Mouse (Mus musculus) spleen, adult 12 weeks (tissue): ENCODE measurements at regions not wholly inside any gene's neighbourhood (a gene's known extent, or its start where the extent isn't known, plus 50 kb on each side); places are given as distances from the start of the nearest gene placed in this dataset.
"Not testable (repeated sequence)": the region's sequence is repeated elsewhere in the genome, so short reads cannot be mapped to it uniquely, and the experiment has no call there.

Experiments used
- DNase-seq: peaks from one replicate; pipeline ENCODE4 v3.0.0; 2022; ENCODE audit warnings: low spot score

DNA sequence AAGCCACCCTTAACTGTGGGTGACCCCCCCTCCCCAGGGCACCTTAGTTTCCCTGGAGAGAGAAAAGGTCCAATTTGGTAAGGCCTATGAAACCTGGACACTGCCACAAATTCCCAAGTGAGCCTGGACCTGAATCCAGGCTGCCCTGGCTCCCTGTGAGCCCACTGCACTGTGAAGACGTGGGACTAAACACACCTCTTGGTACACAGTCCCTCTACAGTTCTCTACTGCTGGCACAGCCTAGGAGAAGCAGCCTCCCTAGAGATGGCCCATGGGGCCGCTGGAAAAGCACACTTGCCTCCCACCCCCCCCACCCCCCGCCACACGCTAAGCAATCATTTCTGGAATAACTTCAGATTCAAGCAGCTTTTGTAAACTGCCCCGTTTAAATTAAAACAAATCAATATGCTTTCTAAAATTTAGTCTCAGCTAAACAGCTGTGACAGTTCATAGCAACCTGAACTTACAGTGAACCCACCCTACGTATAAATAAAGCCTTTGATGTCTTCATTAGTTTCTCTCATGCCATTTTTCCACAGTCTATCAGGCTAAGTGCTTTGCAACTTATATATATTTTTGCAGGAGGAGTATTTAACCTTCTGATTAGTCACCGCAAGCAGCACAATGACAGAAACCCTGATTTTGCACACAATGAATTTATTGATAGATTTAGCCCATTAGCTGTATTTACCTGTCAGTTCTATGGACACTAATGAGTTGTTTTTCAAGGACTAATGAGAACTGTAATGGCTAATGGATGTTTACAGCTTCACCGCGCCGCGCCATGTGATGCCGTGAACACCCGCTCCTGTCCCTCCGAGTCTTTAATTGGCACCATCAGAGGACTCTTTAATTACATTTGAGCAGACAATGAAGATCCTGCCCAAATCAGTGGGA lies 215.3 kb downstream of the 3100002H09Rik start:
- DNase-seq: no peak

GRCm38 (mm10) chr4:124393595-124393994 lies 217.0 kb downstream of the 3100002H09Rik start:
- DNase-seq: no peak

DNA sequence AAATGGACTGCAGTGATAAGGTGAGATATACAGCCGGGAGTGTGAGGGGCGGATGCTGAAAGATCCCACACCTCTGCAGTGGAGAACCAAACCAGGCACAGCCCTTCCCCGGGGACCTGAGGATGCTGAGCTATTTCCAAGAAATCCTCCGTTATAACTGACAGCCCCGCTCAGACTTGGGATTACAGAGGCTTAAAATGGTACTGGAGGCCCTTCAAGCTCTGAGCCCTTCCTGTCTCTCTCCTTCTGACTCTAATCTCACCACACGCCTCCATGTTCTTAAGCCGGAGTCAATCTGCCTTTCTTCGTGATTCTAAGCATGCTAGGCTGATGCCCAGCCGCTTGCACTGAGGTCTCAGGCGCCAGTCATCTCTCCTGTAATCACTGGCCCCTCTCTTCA lies 221.5 kb downstream of the 3100002H09Rik start:
- DNase-seq: no peak

DNA sequence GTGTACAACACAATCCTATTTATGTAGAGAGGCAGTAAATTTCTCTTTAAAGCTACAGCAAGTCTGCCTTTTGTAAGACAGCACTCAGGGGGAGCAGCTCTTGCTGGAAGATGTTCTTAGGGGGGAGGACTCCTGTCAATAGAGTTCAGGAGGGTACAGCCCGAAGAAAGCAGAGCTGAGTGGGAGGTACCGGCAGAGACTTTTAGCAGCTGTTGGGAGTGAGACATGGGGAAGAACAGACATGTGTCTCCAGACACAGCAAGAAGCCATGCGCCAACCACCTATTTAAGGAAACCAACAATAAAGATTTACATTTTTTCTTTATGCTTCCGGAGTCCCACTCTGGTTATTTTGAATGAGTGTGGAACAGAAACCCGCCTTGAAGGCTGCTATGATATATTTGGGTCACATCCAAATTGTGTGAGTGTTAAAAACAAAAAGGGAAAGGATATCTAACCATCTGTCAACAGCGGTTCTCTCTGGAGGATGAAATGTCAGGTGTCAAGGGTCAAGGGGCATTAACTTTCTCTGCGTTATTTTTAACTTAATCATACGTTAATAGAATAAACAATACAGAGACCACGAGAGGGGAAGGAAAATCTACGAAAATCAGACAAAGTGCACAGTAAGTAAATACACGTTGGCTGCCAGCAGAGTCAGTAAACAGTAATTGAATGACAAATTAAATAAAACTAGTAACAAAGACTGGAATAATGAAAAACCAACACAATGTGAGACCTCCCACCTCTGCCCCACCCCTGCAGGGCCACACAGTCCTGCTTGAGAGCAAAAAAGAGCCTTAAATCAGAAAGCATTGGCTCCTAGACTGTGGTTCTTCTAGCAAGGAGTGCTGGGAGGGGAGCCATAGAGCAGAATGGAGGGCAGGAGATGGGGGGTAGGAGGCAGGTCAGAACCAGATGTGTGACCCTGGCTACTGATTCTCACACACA lies 225.2 kb downstream of the 3100002H09Rik start:
- DNase-seq: no peak

DNA sequence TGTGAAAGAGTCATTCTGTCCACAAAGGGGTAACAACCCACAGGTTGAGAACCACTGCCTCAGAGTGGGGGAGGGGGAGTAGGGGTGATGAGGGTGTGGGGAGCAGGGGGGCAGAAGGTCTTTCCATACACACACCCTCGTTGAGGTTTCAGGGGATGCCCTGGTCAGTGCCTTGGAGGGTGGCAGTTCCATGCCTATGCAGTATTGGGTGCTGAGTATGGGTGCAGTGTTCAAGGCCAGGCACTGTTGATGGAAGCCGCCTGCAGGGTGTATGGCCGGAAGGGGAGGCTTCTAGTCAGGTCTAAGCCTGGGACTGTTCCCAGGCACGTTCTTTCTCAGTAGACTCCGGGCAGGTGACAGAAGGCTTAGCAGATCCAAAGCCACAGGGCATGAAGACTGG lies 234.1 kb downstream of the 3100002H09Rik start:
- no peak for DNase-seq

GRCm38 (mm10) chr4:124375581-124375980 lies 235.0 kb downstream of the 3100002H09Rik start:
- no peak for DNase-seq

- DNase-seq: no peak
Observed at GRCm38 (mm10) chr4:124368831-124369230, 241.8 kb downstream of the 3100002H09Rik start.

DNA sequence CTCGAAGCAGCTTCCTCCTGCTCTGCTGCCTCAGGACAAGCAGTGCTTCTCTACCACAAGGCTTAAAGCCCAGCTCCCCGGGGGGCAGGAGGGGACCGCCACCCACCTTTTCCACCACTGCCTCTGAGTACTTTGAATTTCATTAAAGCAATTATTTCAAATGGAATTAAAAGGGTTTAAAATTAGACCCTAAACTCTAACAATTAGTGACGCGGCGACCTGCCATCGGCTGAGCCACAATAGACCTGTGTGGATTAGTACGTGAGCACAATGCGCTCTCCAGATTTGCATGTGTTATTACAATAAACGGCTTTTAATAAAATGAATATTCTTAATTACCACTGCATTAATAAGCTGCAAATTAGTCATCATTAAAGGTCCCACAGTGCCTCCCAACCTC lies 242.5 kb downstream of the 3100002H09Rik start:
- DNase-seq: no peak

GRCm38 (mm10) chr4:124360578-124360908 lies 250.1 kb downstream of the 3100002H09Rik start:
- no peak for DNase-seq

- DNase-seq: no peak
Observed at GRCm38 (mm10) chr4:124359707-124360577, 250.7 kb downstream of the 3100002H09Rik start.

- DNase-seq: not testable (repeated sequence)
Observed at GRCm38 (mm10) chr4:124358456-124358855, 252.1 kb downstream of the 3100002H09Rik start.

- no peak for DNase-seq
Observed at GRCm38 (mm10) chr4:124350361-124350760, 260.2 kb downstream of the 3100002H09Rik start.

- no peak for DNase-seq
Observed at GRCm38 (mm10) chr4:124349610-124350295, 260.9 kb downstream of the 3100002H09Rik start.

DNA sequence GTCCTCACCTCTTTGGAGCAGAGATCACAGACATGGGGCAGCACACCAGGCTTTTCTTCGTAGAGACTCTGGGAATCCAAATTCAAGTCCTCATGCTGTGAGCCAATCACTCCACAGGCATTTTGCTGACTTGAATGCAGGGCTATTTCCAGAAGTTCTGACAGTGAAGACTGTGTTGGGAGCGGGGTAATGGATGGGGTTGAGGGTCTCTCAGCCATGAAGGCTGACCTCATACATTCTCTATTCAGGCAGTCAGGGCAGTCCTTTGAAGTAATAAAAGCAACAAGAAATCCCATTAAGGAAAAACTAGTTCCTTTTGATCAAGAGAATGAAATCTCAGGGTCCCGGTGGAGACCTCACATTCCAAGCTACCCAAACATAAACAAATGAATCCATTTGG lies 261.5 kb downstream of the 3100002H09Rik start:
- DNase-seq: no peak

DNA sequence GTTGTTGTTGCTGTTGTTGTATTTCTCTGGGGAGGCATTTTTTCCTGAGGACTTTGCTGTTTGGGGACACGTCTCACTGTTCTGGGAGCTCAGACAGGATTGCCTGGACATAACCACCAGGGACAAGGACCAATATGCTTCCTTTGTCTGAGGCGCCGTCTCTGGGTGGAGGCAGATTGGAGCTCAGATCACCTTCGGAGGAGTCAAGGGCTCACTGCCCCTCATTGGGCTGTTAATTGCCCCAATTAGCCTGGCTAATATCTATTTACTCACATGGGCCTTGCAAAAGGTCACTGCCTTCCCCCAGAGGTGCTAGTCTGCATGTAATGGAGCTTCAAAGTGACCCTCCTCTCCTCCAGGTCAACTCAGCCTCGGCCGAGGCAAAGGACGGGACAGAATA lies 270.5 kb downstream of the 3100002H09Rik start:
- no peak for DNase-seq

- no peak for DNase-seq
Observed at GRCm38 (mm10) chr4:124335726-124336125, 274.9 kb downstream of the 3100002H09Rik start.

DNA sequence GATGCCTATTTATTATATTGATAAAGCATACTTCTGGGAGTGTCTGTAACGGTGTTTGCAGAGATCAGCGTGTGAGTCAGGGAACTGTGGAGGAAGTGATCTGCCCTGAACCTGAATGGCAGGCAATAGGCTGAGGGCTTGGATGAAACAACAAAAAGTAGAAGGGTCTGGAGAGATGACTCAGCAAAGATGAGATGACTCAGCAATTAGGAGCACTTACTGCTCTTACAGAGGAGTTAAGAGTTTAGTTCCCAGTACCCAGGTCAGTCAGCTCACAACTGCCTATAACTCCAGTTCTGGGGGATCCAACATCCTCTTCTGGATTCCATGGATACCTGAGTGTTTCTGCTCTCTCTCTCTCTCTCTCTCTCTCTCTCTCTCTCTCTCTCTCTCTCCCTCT lies 277.6 kb downstream of the 3100002H09Rik start:
- DNase-seq: no peak

DNA sequence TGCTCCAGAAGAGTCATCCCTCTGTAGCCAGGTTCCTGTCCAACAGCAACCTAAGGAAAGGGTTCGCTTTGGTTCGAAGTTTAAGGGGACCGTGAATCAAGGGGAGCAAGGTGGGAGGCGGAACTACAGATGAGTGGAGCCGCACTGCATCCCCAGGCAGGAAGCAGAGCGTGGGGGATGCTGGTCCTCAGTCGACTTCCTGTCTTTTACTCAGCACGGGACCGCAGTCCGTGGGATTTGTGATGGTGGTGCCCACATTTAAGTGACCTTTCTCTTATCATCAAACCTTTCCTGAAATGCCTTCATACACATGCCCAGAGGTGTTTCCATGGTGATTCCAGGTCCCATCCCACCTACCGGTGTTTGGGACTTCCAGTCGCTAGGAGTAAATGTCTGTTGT lies 278.2 kb downstream of the 3100002H09Rik start:
- DNase-seq: no peak

DNA sequence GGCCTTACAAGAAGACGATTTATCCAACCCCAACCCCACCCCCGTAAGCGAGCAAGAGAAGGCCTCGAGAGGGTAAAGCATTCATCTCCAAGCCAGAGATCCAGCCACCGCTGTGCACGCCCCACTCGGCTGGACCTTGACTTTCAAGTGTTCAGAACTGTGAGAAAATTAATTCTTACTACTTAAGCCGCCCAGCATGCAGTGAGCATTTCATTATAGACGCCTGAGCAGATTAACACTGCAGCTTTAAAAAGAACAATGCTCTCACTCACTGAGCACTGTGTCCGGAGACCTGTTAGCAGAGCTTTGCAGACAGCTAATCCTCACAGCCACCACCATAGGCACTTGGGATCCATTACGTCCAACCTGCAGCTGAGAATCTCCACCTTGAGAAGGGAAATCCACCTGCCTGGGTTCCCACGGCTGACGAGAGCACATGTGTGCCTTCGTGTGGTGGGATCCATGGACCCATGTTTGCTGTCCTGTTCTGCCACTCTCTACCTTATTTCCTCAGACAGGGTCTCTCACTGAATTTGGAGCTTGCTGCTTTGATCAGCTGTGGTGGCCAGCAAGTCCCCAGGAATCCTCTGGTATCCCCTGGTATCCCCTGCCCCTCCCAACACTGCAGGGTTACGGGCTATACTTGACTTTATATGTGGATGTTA lies 281.4 kb downstream of the 3100002H09Rik start:
- DNase-seq: no peak

DNA sequence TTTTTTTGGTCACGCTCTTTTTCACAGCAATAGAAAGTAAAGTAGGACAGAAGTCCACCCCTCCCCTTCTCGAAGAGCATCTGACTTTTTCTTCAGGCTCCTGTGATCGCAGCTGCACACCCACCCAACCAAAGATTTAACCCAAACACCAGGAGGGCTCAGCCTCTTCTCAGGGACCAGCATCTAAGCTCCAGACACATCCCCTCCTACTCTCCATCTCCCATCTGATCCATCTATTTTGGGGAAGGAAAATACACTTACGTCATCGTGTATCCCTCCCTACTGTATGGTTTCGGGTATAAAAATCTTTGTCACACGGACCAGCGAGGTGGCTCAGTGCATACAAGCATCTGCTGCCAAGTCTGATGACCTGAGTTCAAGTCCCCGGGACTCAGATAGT lies 284.3 kb downstream of the 3100002H09Rik start:
- no peak for DNase-seq

GRCm38 (mm10) chr4:124323589-124323988 lies 287.0 kb downstream of the 3100002H09Rik start:
- no peak for DNase-seq
